Mouse (Mus musculus): ENCODE data around the gene Cbln1. TPM values are rescaled to one million over a fixed set of nuclear protein-coding genes. Genes with fewer than 3 reads are reported as not detected.

The Cbln1 gene
- under 1 TPM; 0.25 to 0.49 TPM for total RNA-seq (2021)

- intact Hi-C loops (cut with DNase I) = no loop called here
- peak; percentile 70 to 72 for DNase-seq
These were observed at the start of gene Cbln1 for GRCm38 (mm10) chr8:87472271-87473236. TSS of gene Cbln1 (minus strand) at chr8:87472609.

- no peak for DNase-seq
- intact Hi-C loops (cut with DNase I) = no loop called here
These were observed 44.7 kb upstream of the Cbln1 start for GRCm38 (mm10) chr8:87517132-87517531.

- intact Hi-C loops (cut with DNase I) = no loop called here
- no peak for DNase-seq
These were observed 41.4 kb upstream of the Cbln1 start for GRCm38 (mm10) chr8:87513796-87514195.

- intact Hi-C loops (cut with DNase I) = no loop called here
- no peak for DNase-seq
These were observed 40.9 kb upstream of the Cbln1 start for GRCm38 (mm10) chr8:87513350-87513749.

GRCm38 (mm10) chr8:87512636-87513035, 40.2 kb upstream of the Cbln1 start:
- intact Hi-C loops (cut with DNase I) = no loop called here
- no peak for DNase-seq

- DNase-seq = no peak
- intact Hi-C loops (cut with DNase I) = no loop called here
These were observed 34.6 kb upstream of the Cbln1 start for GRCm38 (mm10) chr8:87507046-87507445.

- intact Hi-C loops (cut with DNase I) = no loop called here
- DNase-seq = no peak
These were observed 32.0 kb upstream of the Cbln1 start for GRCm38 (mm10) chr8:87504441-87504840.

- intact Hi-C loops (cut with DNase I) = no loop called here
These were observed 30.3 kb upstream of the Cbln1 start for GRCm38 (mm10) chr8:87502684-87503083.

GRCm38 (mm10) chr8:87497641-87498040, 25.2 kb upstream of the Cbln1 start:
- DNase-seq = no peak
- intact Hi-C loops (cut with DNase I) = loop anchor here (5.0 kb wide), 1 partner anchor 565 kb away; no protein-coding TSS in a partner anchor

More at GRCm38 (mm10) chr8:87502684-87503083, 30.3 kb upstream of the Cbln1 start:
- DNase-seq = no peak

- intact Hi-C loops (cut with DNase I) = loop anchor here (5.0 kb wide), 1 partner anchor 564 kb away; no protein-coding TSS in a partner anchor
These were observed 24.1 kb upstream of the Cbln1 start for GRCm38 (mm10) chr8:87496511-87496910.

GRCm38 (mm10) chr8:87494862-87495261, 22.5 kb upstream of the Cbln1 start:
- DNase-seq = no peak
- intact Hi-C loops (cut with DNase I) = loop anchor here (5.0 kb wide), 1 partner anchor 563 kb away; no protein-coding TSS in a partner anchor

More at GRCm38 (mm10) chr8:87496511-87496910, 24.1 kb upstream of the Cbln1 start:
- DNase-seq = no peak

GRCm38 (mm10) chr8:87489841-87490415, 17.5 kb upstream of the Cbln1 start:
- DNase-seq = no peak
- intact Hi-C loops (cut with DNase I) = no loop called here

- intact Hi-C loops (cut with DNase I) = no loop called here
These were observed 9.0 kb upstream of the Cbln1 start for GRCm38 (mm10) chr8:87481396-87481795.

GRCm38 (mm10) chr8:87478221-87478620, 5.8 kb upstream of the Cbln1 start:
- DNase-seq = no peak
- intact Hi-C loops (cut with DNase I) = no loop called here

More at GRCm38 (mm10) chr8:87481396-87481795, 9.0 kb upstream of the Cbln1 start:
- no peak for DNase-seq

GRCm38 (mm10) chr8:87477102-87477645, 4.8 kb upstream of the Cbln1 start:
- no peak for DNase-seq

GRCm38 (mm10) chr8:87475551-87475950, 3.1 kb upstream of the Cbln1 start:
- DNase-seq = no peak
- intact Hi-C loops (cut with DNase I) = no loop called here

More at GRCm38 (mm10) chr8:87477102-87477645, 4.8 kb upstream of the Cbln1 start:
- intact Hi-C loops (cut with DNase I) = no loop called here

GRCm38 (mm10) chr8:87474379-87474778, 2.0 kb upstream of the Cbln1 start:
- intact Hi-C loops (cut with DNase I) = no loop called here

GRCm38 (mm10) chr8:87473940-87474339, 1.5 kb upstream of the Cbln1 start:
- intact Hi-C loops (cut with DNase I) = no loop called here
- no peak for DNase-seq

More at GRCm38 (mm10) chr8:87474379-87474778, 2.0 kb upstream of the Cbln1 start:
- no peak for DNase-seq

GRCm38 (mm10) chr8:87473314-87473713, 905 bp upstream of the Cbln1 start:
- DNase-seq = no peak
- intact Hi-C loops (cut with DNase I) = no loop called here

- intact Hi-C loops (cut with DNase I) = no loop called here
- no peak for DNase-seq
These were observed 672 bp downstream of the Cbln1 start for GRCm38 (mm10) chr8:87471603-87472270.

All from heart, postnatal 36 days (tissue).